Mouse (Mus musculus) gastrocnemius, postnatal 14 days (tissue): ENCODE data around the gene Rnf207. TPM values are rescaled to one million over a fixed set of nuclear protein-coding genes. Genes with fewer than 3 reads are reported as not detected.

Experiments used
- DNase-seq: peaks from one replicate; pipeline ENCODE4 v3.0.0; 2021; ENCODE audit warnings: mixed read lengths
- intact Hi-C: fragments of 180-260 bp; cut with DNase I; formaldehyde crosslinking; loops from one replicate; pipeline ENCODE4 v1.15.1; 2025; ENCODE audit warnings: low total_unique reads
- long read RNA-seq, 2 experiments: library from polyadenylated mRNA; stranded (forward); transcript quantifications; one replicate each; pipeline ENCODE4 v2.0.0; 2021
- total RNA-seq, 2 experiments: library from RNA; stranded (reverse); gene quantifications; 2 replicates each; pipeline ENCODE4 v1.2.3; 2021

Rnf207 gene
- not detected for total RNA-seq
- long read RNA-seq, experiment 1 = 0 reads
- long read RNA-seq, experiment 2 = 0 reads

GRCm38 (mm10) chr4:152318517-152319234 is at the start of gene Rnf207:
Rnf207 (minus strand) TSS chr4:152318993.
- DNase-seq = peak; percentile 51
- intact Hi-C loops = no loop called here

DNA sequence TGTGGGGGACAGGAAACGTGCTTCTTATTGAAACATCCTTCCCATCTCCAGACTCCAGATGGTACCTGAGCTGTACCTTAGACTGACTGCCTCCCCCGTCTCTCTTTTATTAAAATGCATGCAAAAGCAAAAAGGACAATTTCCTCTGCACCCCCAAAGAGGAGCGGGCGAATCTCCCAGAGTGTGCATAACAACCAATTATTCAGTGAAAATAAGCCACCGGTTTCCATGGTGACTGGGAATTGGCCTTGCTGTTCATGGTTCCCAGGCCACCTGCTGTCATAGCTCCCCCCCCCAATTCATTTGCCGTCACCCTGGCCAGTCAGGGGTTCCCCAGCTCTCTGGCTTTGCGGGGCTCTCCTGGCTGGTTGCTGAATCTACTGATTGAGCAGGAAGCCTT is 46.4 kb upstream of the Rnf207 start:
- intact Hi-C loops = no loop called here
- no peak for DNase-seq

DNA sequence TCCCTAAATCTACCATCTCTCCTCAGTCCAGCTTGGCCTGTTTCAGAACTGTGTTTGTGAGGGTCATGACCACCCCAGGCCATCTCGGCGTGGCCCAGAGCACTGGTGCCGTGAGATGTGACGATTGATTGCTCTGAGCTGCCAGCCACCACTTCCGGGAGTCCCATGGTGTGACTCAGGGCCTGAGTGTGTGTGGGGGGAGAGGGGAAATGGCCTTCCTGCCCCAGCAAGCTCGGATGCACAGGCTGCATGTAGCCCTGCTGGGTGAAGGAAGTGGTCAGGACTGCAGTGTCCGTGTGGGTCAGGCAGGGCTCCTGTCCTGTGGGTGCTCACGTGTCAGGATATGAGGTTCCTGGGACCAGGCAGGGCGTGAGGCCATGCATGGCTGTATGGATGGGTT is 43.4 kb upstream of the Rnf207 start:
- intact Hi-C loops = loop anchor here (5.0 kb wide), 1 partner anchor 470 kb away; no protein-coding TSS in a partner anchor
- DNase-seq = no peak

- DNase-seq = no peak
Observed at GRCm38 (mm10) chr4:152360855-152361254, 42.1 kb upstream of the Rnf207 start.

DNA sequence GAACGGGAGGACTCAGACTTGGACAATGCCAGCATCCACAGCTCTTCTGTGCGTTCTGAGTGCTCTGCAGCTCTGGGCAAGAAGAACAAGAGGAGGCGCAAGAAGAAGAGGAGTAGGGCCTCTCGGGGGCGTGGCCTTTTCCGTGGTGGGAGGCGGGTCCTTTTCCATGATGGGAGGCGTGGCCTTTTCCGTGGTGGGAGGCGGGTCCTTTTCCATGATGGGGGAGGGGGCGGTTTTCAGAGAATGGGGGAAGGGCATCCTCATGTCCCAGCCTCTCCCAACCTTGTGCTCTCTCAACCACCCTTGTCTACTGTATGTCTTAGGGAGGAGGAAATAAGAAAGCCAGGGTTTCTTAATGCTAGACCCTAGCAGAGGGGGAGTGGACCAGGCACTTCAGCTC is 40.9 kb upstream of the Rnf207 start:
- DNase-seq = no peak
- intact Hi-C loops = loop anchor here (5.0 kb wide), 1 partner anchor 473 kb away; no protein-coding TSS in a partner anchor

More at GRCm38 (mm10) chr4:152360855-152361254, 42.1 kb upstream of the Rnf207 start:
- intact Hi-C loops = loop anchor here (5.0 kb wide), 1 partner anchor 471 kb away; no protein-coding TSS in a partner anchor

GRCm38 (mm10) chr4:152355672-152356071 is 36.9 kb upstream of the Rnf207 start:
- intact Hi-C loops = no loop called here
- no peak for DNase-seq

DNA sequence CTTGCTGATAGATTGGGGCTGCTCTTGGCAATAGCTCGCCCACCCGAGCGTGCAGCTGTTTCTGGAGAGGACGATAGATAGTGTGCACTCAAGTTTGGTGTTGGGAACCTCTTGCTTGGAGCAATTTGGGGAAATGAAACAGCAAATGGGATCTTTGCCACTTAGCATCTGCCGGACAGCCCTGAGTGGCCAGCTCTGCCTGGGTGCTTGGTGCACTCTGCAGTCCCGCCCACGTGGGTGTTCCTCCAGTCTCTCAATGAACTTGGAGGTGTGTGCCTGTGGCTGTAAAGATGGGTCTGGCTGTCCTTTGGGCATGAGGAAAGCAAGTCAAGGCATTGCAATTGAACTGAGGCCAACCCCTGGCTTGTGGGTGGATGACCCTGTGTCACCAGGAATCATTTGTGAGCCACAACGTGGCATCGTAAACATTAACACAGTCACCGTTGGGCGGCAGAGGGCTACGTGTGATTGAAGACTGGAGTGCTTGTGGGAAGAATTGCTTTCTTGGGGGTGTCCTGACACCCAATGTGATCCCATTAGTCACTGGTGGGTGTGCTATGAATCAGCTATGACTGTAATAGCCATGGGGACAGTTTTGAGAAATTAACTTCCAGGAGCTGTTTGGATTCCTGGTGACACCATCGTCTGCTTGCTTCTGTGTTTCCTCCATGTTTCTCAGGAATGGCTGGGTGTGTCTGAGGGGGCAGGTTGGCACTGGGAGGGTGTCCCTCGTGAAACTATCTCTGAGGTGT is 35.3 kb upstream of the Rnf207 start:
- intact Hi-C loops = no loop called here

GRCm38 (mm10) chr4:152351422-152352305 is 32.9 kb upstream of the Rnf207 start:
- intact Hi-C loops = no loop called here
- DNase-seq = no peak

More for the DNA sequence above, 35.3 kb upstream of the Rnf207 start:
- DNase-seq = no peak

GRCm38 (mm10) chr4:152350722-152351421 is 32.1 kb upstream of the Rnf207 start:
- DNase-seq = no peak
- intact Hi-C loops = no loop called here

DNA sequence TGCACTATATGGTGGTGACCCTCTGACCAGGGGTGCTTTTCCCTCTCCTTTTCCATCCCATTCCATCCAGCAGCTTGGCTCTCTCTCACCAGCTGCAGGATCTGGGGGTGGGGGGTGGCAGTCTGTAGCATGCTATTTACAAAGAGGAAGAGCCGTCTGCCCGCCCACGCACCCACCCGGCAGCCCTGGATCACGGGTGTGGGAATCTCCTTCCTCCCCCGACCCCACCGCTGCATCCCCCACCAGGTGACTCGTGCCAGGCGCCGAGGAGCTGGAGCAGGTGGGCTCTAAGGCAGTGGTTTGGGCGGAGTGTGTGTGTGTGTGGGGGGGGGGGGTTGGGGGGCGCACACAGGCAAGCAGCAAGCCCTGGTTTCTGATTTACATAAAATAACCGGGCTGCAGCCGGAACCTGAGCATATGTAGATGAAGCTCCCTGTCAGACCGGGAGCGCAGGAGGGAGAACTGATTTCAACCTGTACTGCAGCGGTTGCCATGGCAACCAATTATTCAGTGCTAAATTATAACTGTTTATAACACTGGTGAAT is 31.1 kb upstream of the Rnf207 start:
- DNase-seq = no peak
- intact Hi-C loops = no loop called here

DNA sequence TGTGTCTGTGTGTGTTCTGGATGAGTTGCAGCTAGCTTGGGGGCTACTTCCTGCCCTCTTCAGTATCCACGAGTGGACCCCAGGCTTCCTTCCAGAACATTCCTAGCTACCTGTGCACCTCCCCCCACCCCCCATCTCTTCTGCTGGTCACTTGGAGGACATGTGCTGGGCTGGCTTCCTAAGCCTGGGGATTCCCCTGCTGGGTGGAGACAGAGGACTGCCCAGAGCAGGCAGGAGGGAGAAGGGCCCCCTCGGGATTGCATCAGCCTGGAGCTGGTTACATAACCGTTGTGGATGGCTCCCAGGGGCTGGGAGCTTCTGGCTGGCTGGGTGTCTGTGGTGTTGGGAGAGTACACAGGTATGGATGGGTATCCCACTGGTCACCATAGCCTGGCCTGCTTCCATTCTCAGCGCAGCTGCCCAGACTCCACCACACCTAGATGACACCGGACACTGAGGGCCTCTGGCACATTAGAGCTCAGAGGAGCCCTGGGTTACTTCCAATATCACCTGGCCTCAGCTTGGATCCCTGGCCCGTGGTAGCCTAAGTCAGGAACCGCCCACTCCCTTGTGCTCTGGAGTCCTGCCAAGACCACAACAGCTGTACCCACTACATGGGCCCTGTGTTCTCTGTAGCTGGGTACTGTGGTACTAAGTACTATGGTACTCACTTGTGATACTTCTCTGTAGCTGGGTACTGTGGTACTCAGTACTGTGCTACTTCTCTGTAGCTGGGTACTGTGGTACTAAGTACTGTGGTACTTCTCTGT is 26.5 kb upstream of the Rnf207 start:
- DNase-seq = peak; percentile 43
- intact Hi-C loops = no loop called here

GRCm38 (mm10) chr4:152344651-152345050 is 25.9 kb upstream of the Rnf207 start:
- intact Hi-C loops = loop anchor here (5.0 kb wide), 2 partner anchors 93 to 148 kb away; no protein-coding TSS in a partner anchor
- no peak for DNase-seq

GRCm38 (mm10) chr4:152343296-152343695 is 24.5 kb upstream of the Rnf207 start:
- DNase-seq = no peak

DNA sequence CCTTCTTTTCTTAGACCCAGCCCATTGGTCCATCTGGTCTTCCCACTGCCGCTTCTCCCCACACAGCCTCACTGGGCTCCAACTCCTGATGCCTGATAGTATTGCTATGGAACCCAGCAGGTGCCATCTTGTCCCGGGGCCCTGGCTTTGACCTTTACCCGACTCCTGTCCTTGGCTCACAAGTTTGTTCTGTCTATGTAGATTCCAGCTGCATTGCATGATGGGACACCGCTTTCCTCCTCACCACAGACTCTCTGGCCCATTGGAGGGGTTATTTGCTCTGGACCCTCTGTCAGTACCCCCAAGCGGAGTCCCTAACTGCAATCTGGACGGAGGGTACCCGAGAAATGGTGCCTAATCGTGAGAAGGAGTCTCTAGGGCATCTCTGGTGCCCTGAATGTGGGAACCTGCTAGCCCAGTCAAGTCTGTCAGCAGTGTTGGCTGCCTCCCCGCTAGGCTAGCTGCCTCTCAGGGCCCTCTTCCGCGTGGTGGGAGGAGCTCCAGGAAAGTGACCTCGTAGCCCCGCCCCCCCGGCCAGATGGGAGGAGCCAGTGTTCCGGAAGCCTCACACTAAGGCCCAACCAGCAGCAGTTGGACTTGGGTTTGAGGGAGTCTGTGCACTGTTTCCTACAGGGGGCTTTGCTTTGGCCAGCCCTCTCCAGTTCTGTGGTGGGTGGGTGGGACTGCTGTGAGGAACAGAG is 21.9 kb upstream of the Rnf207 start:
- intact Hi-C loops = loop anchor here (5.0 kb wide), 2 partner anchors 97 to 152 kb away; no protein-coding TSS in a partner anchor

More at GRCm38 (mm10) chr4:152343296-152343695, 24.5 kb upstream of the Rnf207 start:
- intact Hi-C loops = loop anchor here (5.0 kb wide), 2 partner anchors 94 to 149 kb away; no protein-coding TSS in a partner anchor

DNA sequence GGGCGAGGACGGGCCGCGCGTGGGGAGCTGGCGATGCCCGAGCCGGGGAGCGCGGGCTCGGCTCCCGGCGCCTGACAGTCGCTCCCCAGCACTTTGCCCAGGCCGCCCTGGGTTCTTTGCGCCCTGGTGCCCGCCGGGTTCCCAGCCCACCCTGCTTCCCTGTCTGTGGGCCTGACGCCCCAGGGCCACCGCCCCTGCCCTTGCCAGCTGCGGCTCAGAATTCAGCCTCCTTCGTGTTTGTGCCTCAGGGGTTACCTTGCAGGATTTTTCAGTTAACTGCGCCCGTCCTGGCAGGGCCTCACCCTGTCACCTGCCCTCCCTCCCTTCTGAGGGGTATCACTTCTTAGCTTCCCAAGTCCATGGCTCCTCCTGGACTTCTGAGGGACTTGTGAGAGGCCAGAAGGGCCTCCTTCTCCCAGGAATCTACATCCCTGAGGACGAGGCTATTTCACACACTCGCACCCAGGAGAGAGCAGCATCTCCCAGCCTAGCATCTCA is 20.5 kb upstream of the Rnf207 start:
- DNase-seq = no peak
- intact Hi-C loops = no loop called here

More for the DNA sequence above, 21.9 kb upstream of the Rnf207 start:
- no peak for DNase-seq

DNA sequence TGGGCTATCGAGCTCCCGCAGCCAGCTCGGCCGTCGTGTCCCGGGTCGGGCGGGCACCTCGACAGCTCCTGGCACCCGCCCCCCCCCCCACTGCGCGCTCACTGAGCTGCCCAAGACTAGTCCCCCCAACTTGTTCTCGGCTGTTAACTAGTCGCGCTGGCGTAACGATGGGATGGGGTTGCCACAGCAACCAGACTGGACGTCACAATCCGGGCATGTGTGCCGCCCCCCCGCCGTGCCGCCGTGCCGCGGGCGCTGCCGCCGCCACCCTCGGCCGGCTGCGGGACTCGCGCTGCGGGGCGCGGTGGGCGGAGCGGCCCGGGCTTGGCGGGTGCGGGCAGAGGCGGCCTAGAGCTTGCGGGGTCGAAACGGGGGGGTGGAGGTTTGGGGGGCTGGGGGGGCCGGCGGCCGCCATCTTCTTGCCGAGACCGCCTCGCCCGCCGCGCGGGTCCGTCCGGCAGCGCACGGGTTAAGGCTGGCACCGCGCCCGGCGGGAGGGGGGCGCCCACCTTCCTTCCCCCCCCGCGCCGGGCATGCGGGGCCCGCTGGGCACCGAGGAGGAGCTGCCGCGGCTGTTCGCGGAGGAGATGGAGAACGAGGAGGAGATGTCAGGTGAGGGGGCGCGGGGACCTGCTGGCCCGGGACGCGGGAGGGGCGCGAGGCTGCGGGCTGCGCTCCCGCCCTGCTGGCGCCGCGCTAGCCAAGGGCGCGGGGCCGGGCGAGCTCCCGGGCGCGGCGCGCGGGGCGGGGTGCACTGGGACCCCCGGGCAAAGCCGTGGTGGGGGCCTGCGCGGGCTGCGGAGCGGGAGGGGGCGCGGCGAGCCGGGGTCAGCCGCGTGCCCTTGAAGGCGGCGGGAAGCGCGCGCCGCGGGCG is 19.9 kb upstream of the Rnf207 start, which contains the start of gene Chd5:
Gene Chd5 (plus strand): TSS at position 233 of the 874 bp plus-strand sequence.
- intact Hi-C loops = no loop called here
- no peak for DNase-seq
